Mouse (Mus musculus) ovary, postnatal 10 days (tissue): ENCODE results near the gene Usp35.

ENCODE experiments used
- DNase-seq: peaks from one replicate; pipeline ENCODE4 v3.0.0; 2022; ENCODE audit warnings: low spot score

Usp35 gene

DNA sequence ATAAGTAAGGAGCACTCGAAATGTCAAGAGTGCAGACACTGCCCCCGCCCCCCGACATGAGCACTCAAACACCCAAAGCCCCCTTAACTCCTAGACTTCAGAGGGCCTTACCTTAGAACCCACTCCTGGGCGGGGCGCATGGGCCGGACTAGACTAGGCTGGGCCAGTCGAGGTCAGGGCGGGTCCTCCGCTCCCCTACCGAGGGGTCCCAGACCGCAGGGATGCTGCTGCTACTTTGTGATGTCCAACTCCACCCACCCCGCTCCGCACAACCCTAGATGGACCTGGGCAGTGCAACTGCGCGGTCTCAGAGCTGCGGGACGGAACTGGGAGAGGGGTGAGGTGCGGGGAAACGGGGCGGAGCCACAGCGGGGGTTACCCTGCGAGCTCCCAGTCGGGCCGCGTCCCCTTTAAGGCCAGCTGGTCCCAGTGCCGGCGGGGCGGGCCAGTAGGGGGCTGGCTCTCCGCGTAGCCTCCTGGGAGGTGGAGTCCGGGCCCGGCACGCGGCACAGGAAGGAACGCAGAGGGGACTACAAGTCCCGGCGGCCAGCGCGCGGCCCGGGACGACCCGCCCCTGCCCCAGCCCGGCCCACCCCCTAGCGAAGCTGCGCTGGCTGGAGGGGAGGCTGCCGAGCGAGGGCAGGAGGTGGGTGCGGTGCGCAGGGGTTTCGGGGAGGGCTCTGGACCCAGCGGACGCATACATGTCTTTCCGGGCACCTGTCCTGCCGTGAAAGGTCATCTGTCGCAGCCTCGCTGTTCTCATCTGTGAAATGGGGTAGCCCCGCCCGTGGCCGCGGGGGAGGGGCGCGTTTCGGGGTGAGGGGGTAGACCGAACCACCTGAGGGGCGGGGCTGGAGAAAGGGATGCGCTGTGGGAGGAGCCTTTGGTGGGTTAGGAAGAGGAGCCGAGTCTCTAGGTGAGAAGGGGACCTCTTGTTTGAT lies at the start of gene Usp35, which contains the start of gene Kctd21:
TSS of gene Usp35 (minus strand) at position 295 of the 941 bp plus-strand sequence.
TSS of gene Kctd21 (plus strand) at position 602 of the 941 bp plus-strand sequence.
- DNase-seq = peak; percentile 86

DNA sequence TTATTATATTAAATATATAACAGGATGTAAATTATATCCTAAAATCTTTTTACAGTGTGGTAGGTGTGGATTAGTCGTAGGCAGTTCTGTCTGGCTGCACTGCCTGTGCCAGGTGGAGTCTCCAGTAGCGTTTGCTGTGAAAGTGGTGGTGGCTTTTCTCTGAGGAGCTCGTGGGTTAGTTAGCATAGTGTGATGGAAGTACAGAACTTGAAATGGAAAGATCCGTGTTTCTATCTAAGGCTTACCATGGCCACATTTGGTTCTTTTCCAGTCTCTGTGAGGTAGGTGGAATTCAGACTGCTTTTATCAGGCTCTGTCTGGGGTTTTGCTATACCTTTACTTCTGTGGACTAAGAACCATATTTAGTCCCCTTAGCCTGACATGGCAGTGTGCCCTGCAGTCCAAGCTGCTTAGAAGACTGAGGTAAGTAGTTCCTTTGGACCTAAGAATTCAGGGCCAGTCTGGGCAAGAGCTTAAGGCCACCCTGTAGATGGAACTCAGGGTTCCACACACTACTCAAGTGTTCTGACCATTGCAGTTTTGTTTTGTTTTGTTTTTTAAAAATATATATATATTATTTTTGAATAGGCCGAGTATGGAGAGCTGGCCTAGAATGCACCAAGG lies 48.8 kb upstream of the Usp35 start:
- no peak for DNase-seq

DNA sequence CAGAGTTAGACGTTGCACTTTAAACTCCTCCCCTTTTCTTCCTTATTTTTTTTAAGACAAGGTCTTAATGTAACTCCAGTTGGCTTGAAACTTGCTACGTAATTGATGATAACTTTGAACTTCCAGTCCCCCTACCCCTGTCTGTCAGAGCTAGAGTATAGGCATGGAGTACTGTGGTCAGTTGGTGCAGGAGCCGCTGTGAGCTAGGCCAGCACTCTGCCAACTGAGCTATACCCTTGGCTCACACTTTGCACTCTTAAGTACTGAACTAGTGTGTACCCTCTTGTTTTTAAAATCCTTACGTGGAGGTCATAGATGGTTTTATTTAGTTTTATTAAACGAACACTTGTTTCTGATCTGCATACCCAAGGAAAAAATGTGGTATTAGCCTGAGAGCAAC lies 47.5 kb upstream of the Usp35 start:
- DNase-seq = no peak

DNA sequence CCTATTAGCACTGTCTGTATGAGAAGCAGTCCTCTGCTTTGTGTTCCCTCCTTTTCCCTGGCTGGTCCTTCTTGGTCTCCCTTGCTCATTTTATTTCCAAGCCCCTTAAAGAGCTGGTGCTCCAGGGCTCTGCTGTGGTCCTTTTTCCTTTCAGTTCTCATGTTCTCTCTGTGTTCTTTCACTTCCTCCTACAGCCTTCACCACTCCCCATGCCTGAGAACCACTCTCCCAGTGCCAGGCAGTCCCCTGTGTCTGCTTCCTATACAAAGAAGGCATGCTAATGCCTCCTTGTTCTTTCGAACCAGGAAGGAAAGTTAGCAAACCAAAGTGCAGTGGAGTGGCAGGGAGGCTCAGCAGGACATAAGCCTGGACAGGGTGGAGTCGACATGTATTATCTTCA lies 44.1 kb upstream of the Usp35 start:
- DNase-seq = no peak

DNA sequence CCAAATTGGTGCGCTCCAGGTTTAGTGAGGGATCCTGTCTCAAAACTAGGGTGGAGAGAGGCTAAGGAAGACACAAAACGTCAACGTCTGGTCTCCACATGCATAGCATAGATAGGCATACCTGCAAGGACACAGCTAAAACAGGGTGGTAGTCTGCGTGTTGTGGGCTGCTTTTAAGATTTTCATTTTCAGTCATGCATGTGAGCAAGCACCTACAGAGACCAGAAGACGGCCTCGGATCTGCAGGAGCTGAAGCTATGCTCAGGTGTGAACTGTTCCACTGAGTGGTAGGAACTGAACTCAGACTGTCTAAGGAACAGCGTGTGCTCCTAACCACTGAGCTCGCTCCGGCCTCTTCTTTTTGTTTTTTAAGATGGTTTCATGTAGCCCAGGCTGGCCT lies 43.3 kb upstream of the Usp35 start:
- DNase-seq = no peak

DNA sequence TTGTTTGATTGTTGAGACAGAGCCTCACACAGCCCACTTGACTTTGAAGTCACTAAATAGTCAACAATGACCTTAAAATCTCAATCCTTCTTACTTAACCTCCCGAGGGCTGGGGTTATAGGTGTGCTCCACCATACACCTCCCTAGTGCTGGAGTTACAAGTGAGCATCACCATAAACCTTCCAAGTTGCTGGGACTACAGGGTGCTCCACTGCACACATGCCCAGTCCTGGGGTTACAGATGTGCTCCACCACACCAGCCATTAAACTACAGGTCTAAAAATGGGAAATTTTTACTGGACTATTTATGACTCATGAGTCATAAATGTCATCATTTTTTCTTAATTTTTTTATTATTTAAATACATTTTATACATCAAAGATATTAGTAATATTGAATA lies 34.1 kb upstream of the Usp35 start:
- no peak for DNase-seq

DNA sequence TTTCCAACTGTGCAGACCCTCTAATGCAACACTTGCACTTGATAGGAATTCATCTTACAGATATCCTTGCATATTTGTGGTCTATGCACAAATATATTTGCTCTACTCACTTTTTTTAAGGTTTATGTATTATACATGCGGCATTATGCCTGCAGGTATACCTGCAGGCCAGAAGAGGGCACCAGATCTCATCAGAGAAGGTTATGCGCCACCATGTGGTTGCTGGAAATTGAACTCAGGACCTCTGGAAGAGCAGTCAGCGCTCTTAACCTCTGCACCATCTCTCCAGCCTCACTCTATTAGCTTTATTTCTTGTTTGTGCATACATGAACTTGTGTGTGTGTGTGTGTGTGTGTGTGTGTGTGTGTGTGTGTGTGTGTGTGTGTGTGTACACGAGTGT lies 29.6 kb upstream of the Usp35 start:
- no peak for DNase-seq

DNA sequence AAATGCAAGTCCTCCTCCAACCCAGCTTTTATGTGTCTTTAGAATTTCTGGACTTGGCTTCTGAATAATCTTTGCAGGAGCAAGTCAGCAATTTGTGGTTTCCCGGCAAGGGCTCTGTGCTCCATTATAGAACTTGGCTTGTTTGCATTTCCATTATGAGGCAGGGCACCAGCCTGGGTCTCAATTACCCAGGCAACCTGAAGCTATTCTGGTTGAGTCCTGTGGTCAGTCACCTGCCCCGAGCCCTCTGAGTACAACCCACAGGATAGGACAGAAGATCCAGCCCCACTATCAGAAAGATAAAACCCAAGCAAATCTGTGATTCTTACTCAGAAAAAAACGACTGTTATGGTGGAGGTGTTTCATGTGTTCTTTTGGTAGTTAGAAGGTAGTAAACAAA lies 29.1 kb upstream of the Usp35 start:
- no peak for DNase-seq

DNA sequence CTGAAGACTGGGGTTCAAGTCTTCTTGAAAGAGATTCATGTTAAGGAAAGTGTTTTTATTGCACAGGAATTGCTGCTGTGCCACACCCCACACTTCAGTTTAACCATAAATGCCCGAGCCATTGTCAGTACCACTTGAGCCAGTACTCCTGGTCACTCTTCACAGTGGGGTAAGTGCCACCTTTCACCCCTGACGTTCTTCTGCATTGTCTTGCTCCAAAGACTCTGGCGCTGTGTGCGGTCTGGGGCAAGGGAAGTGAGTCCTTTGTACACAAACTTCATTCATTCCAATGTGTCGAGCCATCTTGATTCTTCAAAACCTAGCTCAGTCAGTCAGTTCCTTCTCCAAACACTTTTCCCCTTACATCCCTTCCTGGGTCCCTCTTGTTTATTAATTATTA lies 28.3 kb upstream of the Usp35 start:
- no peak for DNase-seq

DNA sequence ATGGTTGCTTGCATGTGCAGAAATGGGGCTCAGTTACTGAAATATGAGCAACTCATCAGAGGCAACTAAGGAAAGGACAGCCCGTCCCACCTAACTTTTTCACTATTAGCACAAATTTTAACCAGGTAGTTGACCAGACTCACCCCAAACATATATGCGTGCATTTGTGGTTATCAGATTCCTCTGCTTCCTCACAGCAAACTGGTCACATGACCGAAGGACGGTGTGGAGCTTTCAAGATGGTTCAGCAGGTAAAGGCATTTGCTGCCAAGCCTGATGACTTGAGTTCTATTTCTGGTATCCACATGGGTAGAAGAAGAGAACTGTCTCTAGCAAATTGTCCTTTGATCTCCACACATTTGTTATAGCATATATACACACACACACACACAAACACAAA lies 26.5 kb upstream of the Usp35 start:
- no peak for DNase-seq

DNA sequence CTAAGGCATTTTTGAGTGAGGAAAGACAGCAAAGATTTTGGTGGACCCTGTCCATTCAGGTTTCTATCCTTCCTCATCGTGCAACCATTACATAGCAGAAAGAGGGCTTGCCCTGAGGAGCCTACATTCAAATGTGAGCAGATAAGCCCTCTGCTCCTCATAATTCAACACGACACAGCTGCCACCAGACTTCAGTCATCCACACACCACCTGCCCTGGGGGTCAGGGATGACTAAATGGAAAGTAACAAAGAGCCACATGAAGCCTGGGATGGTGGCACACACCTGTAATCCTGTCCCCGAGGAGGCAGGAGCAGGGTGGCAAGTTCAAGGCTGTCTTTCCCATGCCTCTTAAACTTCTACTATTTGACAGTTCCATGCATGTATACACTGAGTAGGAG lies 26.0 kb upstream of the Usp35 start:
- DNase-seq = no peak

DNA sequence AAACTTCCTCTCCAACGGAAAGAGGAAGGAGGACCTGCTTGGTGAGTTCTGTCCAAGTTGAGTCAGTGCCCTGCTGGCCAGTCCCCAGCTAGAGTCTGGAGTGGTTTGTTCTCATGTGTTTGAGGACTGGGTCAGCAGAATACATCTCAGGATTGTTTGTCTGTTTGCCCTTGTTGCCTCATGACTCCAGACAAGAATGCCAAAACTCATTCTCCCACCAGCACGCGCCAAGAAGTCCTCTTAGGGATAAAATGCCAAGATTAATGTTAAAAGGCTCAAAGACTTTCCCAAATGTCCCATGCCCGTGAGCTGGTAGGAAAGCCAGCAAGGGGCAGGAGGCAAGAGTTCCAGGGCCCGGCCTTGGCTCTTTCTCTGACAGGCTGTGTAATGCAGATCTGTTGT lies 25.1 kb upstream of the Usp35 start:
- no peak for DNase-seq

DNA sequence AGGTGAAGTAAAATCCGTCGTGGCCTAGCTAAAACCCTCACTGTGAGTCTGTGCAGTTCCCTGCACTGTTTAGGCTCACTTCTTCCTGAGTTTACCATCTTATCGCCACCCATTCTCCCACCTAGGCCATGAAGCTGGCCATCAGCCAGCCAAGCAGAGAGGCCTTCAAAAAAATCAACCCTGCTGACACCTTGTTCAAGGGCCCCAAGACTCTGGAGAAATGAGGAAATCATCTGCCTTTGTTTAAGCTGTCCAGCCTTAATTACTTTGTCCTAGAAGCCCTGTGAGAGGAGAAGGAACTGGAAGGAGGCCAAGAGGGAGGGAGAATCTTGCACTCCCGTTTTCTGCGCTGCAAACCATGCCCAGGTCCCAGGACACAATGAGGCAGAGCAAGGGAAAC lies 24.4 kb upstream of the Usp35 start:
- no peak for DNase-seq

DNA sequence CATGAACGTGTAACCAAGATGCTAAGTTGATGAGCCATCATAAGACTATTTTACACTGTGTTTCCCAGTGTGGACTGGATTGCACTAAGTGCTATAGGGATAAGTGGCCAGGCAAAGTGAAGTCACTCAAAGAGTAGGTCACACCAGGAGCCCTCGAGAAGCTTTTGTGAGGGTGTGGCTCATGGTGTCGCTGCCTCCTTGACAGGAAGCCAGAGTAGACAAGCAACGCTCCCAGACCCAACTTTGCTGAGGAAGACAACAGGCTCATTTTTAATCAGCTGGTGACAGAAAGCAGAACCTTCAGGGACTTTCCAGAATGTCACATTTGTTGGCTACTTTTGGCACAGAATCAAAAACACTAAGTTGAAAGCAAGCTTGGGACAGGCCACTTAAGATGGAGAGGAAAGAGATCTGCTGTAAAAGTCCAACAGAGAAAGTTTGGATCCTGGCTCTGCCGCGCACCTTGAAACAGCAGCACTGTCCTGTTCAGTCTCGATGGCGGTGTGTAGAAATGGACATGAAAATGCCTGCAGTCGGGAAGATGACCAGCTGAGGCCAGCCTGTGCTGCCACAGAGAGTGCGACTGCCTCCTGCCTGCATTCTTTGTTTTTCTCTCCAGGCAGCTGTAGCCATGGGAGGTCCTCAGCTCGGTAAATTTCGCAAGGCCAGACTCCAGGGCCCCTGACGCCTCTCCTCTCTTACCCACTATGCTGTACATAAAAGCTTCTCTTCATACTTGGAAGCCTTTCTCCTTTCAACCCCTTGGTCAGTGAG lies 23.4 kb upstream of the Usp35 start:
- DNase-seq = no peak

DNA sequence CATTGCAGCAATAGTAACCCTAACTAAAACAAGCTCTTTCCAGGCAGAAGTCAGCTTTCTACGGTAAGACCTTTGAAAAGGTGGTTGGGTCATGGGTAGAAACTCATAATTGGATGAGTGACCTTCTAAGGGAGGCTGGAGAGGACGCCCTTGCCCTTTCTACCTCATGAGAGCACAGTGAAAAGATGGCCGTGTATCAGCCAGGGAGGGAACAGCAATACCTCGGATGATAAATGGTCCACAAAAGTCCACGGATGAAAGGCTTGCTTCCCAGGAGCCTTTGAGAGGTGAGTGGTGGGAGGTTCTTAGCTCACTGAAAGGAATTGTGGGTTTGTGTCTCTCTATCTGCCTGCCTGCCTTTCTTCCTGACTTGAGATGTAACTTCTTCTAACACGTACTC lies 21.5 kb upstream of the Usp35 start:
- no peak for DNase-seq

DNA sequence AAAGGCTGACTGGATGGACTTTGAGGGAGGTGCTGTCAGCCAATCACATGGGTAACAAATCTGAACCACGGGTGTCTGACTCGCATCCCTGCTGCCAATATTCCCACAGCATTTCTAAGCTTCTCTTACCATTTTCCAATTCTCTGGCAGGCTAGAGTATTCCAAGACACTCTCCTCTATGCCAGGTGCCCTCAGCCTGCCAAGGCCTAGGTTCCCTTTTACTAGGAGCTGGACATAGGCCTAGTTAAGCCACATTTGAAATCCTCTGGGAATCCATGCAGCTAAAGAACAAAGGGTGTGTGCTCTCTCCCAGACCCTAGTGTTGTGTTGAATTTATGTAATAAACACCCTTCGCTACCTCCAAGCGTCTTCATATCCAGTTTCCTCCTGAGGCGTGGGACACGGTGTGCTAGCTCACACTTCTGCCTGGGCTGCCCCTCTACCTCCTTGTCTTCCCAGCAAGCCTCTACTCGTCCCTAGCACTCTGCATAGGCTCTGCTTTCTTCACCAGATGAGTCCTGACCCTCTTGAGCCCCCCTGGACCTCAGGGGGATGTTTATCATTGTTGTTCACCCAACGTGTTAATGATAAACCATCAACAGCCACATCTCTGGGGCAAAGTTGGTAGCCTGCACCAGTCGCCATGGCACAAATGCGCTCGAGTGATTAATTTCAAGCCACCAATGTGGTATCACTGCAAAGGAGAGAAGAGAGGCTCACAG lies 20.1 kb upstream of the Usp35 start:
- no peak for DNase-seq

DNA sequence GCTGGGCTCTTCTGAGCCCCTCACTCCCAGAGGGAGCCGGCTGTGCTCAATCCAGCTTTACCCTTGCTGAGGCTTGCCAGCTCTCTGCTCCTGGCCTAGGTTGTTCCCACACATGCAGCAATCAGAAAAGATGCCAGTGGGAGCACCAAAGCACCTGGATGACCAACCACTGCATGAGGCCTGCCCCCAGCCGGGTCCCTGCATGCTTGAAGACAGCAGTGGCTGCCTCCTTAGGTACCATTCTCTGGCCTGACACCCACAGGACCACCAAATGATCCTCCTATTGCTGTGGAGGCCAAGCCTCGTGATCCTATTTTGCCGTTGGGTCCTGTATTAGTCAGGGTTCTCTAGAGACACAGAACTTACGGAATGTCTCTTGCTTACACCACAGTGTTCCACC lies 19.1 kb upstream of the Usp35 start:
- DNase-seq = no peak

DNA sequence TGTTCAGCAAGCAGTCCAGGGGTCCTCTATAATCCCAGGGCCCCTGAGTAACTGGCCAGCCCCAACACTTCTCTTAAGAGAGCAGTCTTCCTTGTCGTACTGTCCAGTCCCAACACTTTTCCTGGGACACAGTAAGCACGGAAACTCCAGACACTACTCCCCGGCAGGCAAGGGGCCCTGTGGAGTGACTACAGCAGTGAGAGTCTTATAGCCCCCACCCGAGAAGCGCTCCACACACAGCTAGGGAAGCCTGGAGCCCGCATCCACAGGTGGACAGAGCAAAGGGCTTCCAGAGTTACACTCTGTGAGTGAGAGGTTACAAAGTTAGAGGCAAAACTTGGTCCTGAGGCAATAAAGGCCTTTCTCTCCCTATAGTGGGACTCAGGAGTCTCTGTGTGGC lies 17.6 kb upstream of the Usp35 start:
- no peak for DNase-seq

DNA sequence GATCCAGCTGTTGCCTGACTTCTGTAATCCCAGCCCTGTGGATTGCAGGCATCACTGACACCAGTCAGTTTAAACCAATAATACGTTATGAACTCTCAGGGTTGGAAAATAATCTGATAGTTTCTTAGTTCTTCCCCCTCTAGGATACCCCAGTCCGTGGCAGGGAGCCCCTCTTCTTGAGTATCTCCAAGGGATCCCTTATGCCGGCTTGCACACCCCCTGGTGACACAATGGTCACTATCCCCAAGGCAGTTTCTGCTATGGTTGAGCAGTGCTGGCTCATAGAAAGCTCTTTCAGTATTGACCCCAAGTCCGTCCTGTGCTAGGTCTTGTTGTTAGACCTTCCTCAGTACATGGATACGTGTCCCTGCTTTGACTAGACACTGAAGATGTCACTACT lies 17.0 kb upstream of the Usp35 start:
- DNase-seq = no peak

DNA sequence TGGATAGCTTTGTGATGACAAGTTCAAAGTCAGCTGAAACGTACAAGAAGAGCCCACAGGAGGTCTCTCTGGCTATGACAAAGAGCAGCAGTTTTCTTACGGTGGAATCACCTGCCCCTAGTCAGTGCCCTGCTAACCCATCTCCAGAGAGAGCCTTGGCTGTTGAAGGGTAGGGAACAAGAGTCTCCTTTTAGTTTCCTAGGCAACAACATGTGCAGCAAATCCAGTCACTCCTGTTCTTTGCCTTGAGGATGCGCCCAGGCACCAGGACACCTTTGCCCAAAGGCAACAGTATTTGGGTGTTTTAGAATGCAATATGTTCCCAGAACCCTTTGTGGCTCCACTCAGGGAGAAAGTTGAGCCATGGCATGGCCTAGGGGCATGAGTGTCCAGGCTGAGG lies 16.5 kb upstream of the Usp35 start:
- no peak for DNase-seq

DNA sequence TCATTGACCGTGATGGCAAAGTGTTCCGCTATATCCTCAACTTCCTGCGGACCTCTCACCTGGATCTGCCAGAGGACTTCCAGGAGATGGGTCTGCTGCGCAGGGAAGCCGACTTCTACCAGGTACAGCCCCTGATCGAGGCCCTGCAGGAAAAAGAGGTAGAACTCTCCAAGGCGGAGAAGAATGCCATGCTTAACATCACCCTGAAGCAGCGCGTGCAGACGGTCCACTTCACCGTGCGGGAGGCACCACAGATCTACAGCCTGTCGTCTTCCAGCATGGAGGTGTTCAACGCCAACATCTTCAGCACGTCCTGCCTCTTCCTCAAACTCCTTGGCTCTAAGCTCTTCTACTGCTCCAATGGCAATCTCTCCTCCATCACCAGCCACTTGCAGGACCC lies 15.6 kb upstream of the Usp35 start:
- DNase-seq = no peak

DNA sequence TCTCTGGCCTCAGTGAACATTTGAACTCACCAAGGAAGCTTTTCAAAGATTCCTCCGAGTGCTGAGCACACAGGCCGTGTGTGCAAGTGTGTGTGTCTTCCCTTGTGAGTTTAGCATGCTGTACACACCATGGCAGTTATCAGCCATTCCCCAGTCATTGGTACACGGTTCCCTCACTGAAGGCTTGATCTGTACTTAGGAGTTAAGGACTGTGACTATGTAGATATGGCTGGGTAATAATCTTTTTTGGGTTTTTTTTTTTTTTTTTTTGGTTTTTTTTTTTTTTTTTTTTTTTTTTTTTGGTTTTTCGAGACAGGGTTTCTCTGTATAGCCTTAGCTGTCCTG lies 15.0 kb upstream of the Usp35 start:
- no peak for DNase-seq
